Mouse (Mus musculus) liver, adult 10 weeks (tissue): ENCODE data around the gene Id4. TPM values are rescaled to one million over a fixed set of nuclear protein-coding genes. Genes with fewer than 3 reads are reported as not detected.

Source experiments
- polyA plus RNA-seq: library from polyadenylated mRNA; stranded (reverse); fragments of 350-450 nt; fragmentation: Illumina TruSeq; extraction: RNeasy Lipid Tissue Mini Kit (QIAGEN cat#74804); gene quantifications from one replicate; pipeline ENCODE4 v1.2.3, GENCODE M21; 2014; ENCODE audit warnings: low read depth, low replicate concordance

Gene Id4
- 1.8 TPM for polyA plus RNA-seq

GRCm38 (mm10) chr13:48260690-48261278 is at the start of gene Id4:
TSS of gene Id4 (plus strand) at chr13:48261228.

